20 mouse cellular contexts compared by ENCODE assay signal in genomic region chr6:142377081-142377480, GRCm38 (mm10). TPM values are rescaled to one million over a fixed set of nuclear protein-coding genes. Genes with fewer than 3 reads are reported as not detected.
"Had no signal": no experiment of that assay in that cellular context is flagged by ENCODE, and none has a peak within 500 bp of the region (broad histone marks: within the 10 kb centered on the region; RNA-seq: fewer than 3 reads in every experiment).

No protein-coding gene starts in this region.

- DNase-seq: gastrocnemius, postnatal 14 days; gastrocnemius, postnatal 36 days; heart, adult 18-20 months; heart, postnatal 14 days; heart, postnatal 36 days; kidney, adult 11 months; kidney, adult 2 months; kidney, adult 9 months; kidney, postnatal 14 days; layer of hippocampus, adult 9-11 months; layer of hippocampus, postnatal 36 days; left cerebral cortex, postnatal 4 days had no signal

RNA-seq across cellular contexts. Expression of gene Spx, which starts 36.2 kb away (rescaled TPM):
- total RNA-seq: gastrocnemius, adult 18-20 months; gastrocnemius, adult 8-10 months; gastrocnemius, postnatal 36 days; heart, adult 18-20 months; heart, adult 8-10 months; heart, postnatal 14 days; heart, postnatal 36 days; hematopoietic stem cell, adult 5-6 weeks; liver, adult 2 months had no signal

RNA-seq across cellular contexts. Expression of gene Slco1a5, which starts 54.3 kb away (rescaled TPM):
- total RNA-seq: gastrocnemius, adult 18-20 months; gastrocnemius, adult 8-10 months; gastrocnemius, postnatal 14 days; gastrocnemius, postnatal 36 days; heart, adult 18-20 months; heart, adult 8-10 months; heart, postnatal 14 days; heart, postnatal 36 days; hematopoietic stem cell, adult 5-6 weeks; layer of hippocampus, adult 18-20 months; layer of hippocampus, postnatal 36 days; left cerebral cortex, adult 18-20 months; left cerebral cortex, adult 8-10 months; liver, adult 2 months had no signal
